Mouse (Mus musculus): Measurements from ENCODE around the gene Crocc2. TPM values are rescaled to one million over a fixed set of nuclear protein-coding genes. Genes with fewer than 3 reads are reported as not detected.

Crocc2 gene
- polyA plus RNA-seq, 1 experiment from 2014 or later: 0.33 TPM

- Histone ChIP-seq H3K9ac (replicated peaks) (no peak overlapping the region), H3K4me2 (no peak overlapping the region), H3K4me1 (replicated peaks) (no peaks in the 10 kb centered on the region), H3K4me3 (replicated peaks) (no peak overlapping the region), H3K27me3 (no peaks in the 10 kb centered on the region; the same call in 1 of the 2 replicates), H3K36me3 (no peaks in the 10 kb centered on the region), H3K9me3 (no peaks in the 10 kb centered on the region), H3K27ac (no peak overlapping the region)
- ATAC-seq (ENCODE audit: insufficient number of reproducible peaks, insufficient read depth, low FRiP score, low TSS enrichment, low read depth): no peak
- 87% methylated on average over 7 of the region's 7 CpGs for WGBS
Observed at GRCm38 (mm10) chr1:93139713-93140112, 28.8 kb upstream of the Crocc2 start.

- no peaks in the 10 kb centered on the region for H3K36me3 ChIP-seq
- H3K9me3 ChIP-seq: no peaks in the 10 kb centered on the region
- no peaks in the 10 kb centered on the region for H3K27me3 ChIP-seq
- no peaks in the 10 kb centered on the region for H3K4me1 ChIP-seq (replicated peaks)
- H3K4me3 ChIP-seq (replicated peaks): no peak overlapping the region
- WGBS: 80% methylated on average over 1 of the region's 1 CpGs
- H3K9ac ChIP-seq (replicated peaks): no peak overlapping the region
- H3K4me2 ChIP-seq: no peak overlapping the region
- no peak overlapping the region for H3K27ac ChIP-seq
- ATAC-seq (ENCODE audit: insufficient number of reproducible peaks, insufficient read depth, low FRiP score, low TSS enrichment, low read depth): no peak
Observed at GRCm38 (mm10) chr1:93142871-93143270, 25.7 kb upstream of the Crocc2 start.

GRCm38 (mm10) chr1:93144176-93144575 is 24.3 kb upstream of the Crocc2 start:
- H3K4me2 ChIP-seq: no peak overlapping the region
- no peak overlapping the region for H3K4me3 ChIP-seq (replicated peaks)
- no peak for ATAC-seq (ENCODE audit: insufficient number of reproducible peaks, insufficient read depth, low FRiP score, low TSS enrichment, low read depth)
- H3K36me3 ChIP-seq: no peaks in the 10 kb centered on the region
- no peaks in the 10 kb centered on the region for H3K27me3 ChIP-seq
- H3K4me1 ChIP-seq (replicated peaks): no peaks in the 10 kb centered on the region
- H3K9ac ChIP-seq (replicated peaks): no peak overlapping the region
- WGBS: 79% methylated on average over 9 of the region's 9 CpGs
- H3K27ac ChIP-seq: no peak overlapping the region
- no peaks in the 10 kb centered on the region for H3K9me3 ChIP-seq

- H3K4me2 ChIP-seq: no peak overlapping the region
- H3K27me3 ChIP-seq: no peaks in the 10 kb centered on the region
- no peaks in the 10 kb centered on the region for H3K4me1 ChIP-seq (replicated peaks)
- H3K36me3 ChIP-seq: no peaks in the 10 kb centered on the region
- no peak for ATAC-seq (ENCODE audit: insufficient number of reproducible peaks, insufficient read depth, low FRiP score, low TSS enrichment, low read depth)
- H3K9me3 ChIP-seq: no peaks in the 10 kb centered on the region
- H3K4me3 ChIP-seq (replicated peaks): no peak overlapping the region
- 77% methylated on average over 2 of the region's 2 CpGs for WGBS
- H3K27ac ChIP-seq: no peak overlapping the region
- H3K9ac ChIP-seq (replicated peaks): no peak overlapping the region
Observed at GRCm38 (mm10) chr1:93150907-93151661, 17.4 kb upstream of the Crocc2 start.

- no peaks in the 10 kb centered on the region for H3K27me3 ChIP-seq
- H3K36me3 ChIP-seq: no peaks in the 10 kb centered on the region
- H3K27ac ChIP-seq: no peak overlapping the region
- H3K9me3 ChIP-seq: no peaks in the 10 kb centered on the region
- no peak overlapping the region for H3K4me3 ChIP-seq (replicated peaks)
- WGBS: 81% methylated on average over 4 of the region's 4 CpGs
- no peak for ATAC-seq (ENCODE audit: insufficient number of reproducible peaks, insufficient read depth, low FRiP score, low TSS enrichment, low read depth)
- H3K4me1 ChIP-seq (replicated peaks): peaks cover 8% of the 10 kb centered on the region; the same call in 1 of the 2 replicates
- H3K9ac ChIP-seq (replicated peaks): no peak overlapping the region
- no peak overlapping the region for H3K4me2 ChIP-seq
Observed at GRCm38 (mm10) chr1:93157566-93157965, 11.0 kb upstream of the Crocc2 start.

- no peak overlapping the region for H3K4me2 ChIP-seq
- 72% methylated on average over 8 of the region's 8 CpGs for WGBS
- no peaks in the 10 kb centered on the region for H3K36me3 ChIP-seq
- no peaks in the 10 kb centered on the region for H3K27me3 ChIP-seq
- no peaks in the 10 kb centered on the region for H3K9me3 ChIP-seq
- no peak overlapping the region for H3K4me3 ChIP-seq (replicated peaks)
- no peak overlapping the region for H3K9ac ChIP-seq (replicated peaks)
- no peak overlapping the region for H3K27ac ChIP-seq
- H3K4me1 ChIP-seq (replicated peaks): peaks cover 8% of the 10 kb centered on the region; the same call in 1 of the 2 replicates
- ATAC-seq (ENCODE audit: insufficient number of reproducible peaks, insufficient read depth, low FRiP score, low TSS enrichment, low read depth): no peak
Observed at GRCm38 (mm10) chr1:93158916-93159315, 9.6 kb upstream of the Crocc2 start.

GRCm38 (mm10) chr1:93159566-93160500 is 8.7 kb upstream of the Crocc2 start:
- no peaks in the 10 kb centered on the region for H3K9me3 ChIP-seq
- H3K27ac ChIP-seq: no peak overlapping the region
- no peak overlapping the region for H3K9ac ChIP-seq (replicated peaks)
- no peaks in the 10 kb centered on the region for H3K36me3 ChIP-seq
- no peak overlapping the region for H3K4me3 ChIP-seq (replicated peaks)
- peaks cover 8% of the 10 kb centered on the region; the same call in 1 of the 2 replicates for H3K4me1 ChIP-seq (replicated peaks)
- no peaks in the 10 kb centered on the region for H3K27me3 ChIP-seq
- WGBS: 85% methylated on average over 21 of the region's 21 CpGs
- ATAC-seq (ENCODE audit: insufficient number of reproducible peaks, insufficient read depth, low FRiP score, low TSS enrichment, low read depth): no peak
- no peak overlapping the region for H3K4me2 ChIP-seq

GRCm38 (mm10) chr1:93160501-93161133 is 7.9 kb upstream of the Crocc2 start, which contains the start of gene 2310007B03Rik:
Gene 2310007B03Rik, minus strand, starts transcription at chr1:93160948.
- Histone ChIP-seq H3K9me3 (no peaks in the 10 kb centered on the region), H3K27ac (no peak within 1 kb of the TSS), H3K9ac (replicated peaks) (no peak within 1 kb of the TSS)

GRCm38 (mm10) chr1:93161350-93161749 is 7.2 kb upstream of the Crocc2 start:
- Histone ChIP-seq H3K4me3 (replicated peaks) (no peak overlapping the region), H3K27me3 (no peaks in the 10 kb centered on the region), H3K9me3 (no peaks in the 10 kb centered on the region), H3K36me3 (no peaks in the 10 kb centered on the region), H3K4me2 (no peak overlapping the region), H3K27ac (no peak overlapping the region), H3K9ac (replicated peaks) (no peak overlapping the region), H3K4me1 (replicated peaks) (peaks cover 8% of the 10 kb centered on the region; the same call in 1 of the 2 replicates)
- WGBS: 80% methylated on average over 8 of the region's 8 CpGs
- no peak for ATAC-seq (ENCODE audit: insufficient number of reproducible peaks, insufficient read depth, low FRiP score, low TSS enrichment, low read depth)

More at GRCm38 (mm10) chr1:93160501-93161133, 7.9 kb upstream of the Crocc2 start, which contains the start of gene 2310007B03Rik:
- Histone ChIP-seq H3K27me3 (no peaks in the 10 kb centered on the region), H3K36me3 (no peaks in the 10 kb centered on the region), H3K4me1 (replicated peaks) (peaks cover 8% of the 10 kb centered on the region; the same call in 1 of the 2 replicates), H3K4me2 (no peak within 1 kb of the TSS), H3K4me3 (replicated peaks) (no peak within 1 kb of the TSS)
- WGBS: 60% methylated on average over 8 of the region's 8 CpGs
- ATAC-seq (ENCODE audit: insufficient number of reproducible peaks, insufficient read depth, low FRiP score, low TSS enrichment, low read depth): no peak

- H3K27ac ChIP-seq: no peak overlapping the region
- no peak overlapping the region for H3K9ac ChIP-seq (replicated peaks)
- peaks cover 8% of the 10 kb centered on the region; the same call in 1 of the 2 replicates for H3K4me1 ChIP-seq (replicated peaks)
- WGBS: 79% methylated on average over 10 of the region's 10 CpGs
- no peak overlapping the region for H3K4me3 ChIP-seq (replicated peaks)
- no peaks in the 10 kb centered on the region for H3K27me3 ChIP-seq
- H3K36me3 ChIP-seq: no peaks in the 10 kb centered on the region
- H3K4me2 ChIP-seq: no peak overlapping the region
- H3K9me3 ChIP-seq: no peaks in the 10 kb centered on the region
- ATAC-seq (ENCODE audit: insufficient number of reproducible peaks, insufficient read depth, low FRiP score, low TSS enrichment, low read depth): no peak
Observed at GRCm38 (mm10) chr1:93161921-93162320, 6.6 kb upstream of the Crocc2 start.

- Histone ChIP-seq H3K27me3 (no peaks in the 10 kb centered on the region), H3K9ac (replicated peaks) (no peak overlapping the region), H3K9me3 (no peaks in the 10 kb centered on the region), H3K36me3 (no peaks in the 10 kb centered on the region), H3K4me2 (no peak overlapping the region), H3K4me1 (replicated peaks) (peaks cover 8% of the 10 kb centered on the region; the same call in 1 of the 2 replicates), H3K27ac (no peak overlapping the region), H3K4me3 (replicated peaks) (no peak overlapping the region)
- no peak for ATAC-seq (ENCODE audit: insufficient number of reproducible peaks, insufficient read depth, low FRiP score, low TSS enrichment, low read depth)
- 74% methylated on average over 7 of the region's 7 CpGs for WGBS
Observed at GRCm38 (mm10) chr1:93162588-93162987, 5.9 kb upstream of the Crocc2 start.
